Mouse (Mus musculus) liver, embryonic 14.5 days (tissue): ENCODE measurements around the gene Macf1. TPM values are rescaled to one million over a fixed set of nuclear protein-coding genes. Genes with fewer than 3 reads are reported as not detected.

ENCODE experiments used
- ATAC-seq: fragments of 200-750 bp; cut with Nextera tagmentation; 2 replicates; pipeline ENCODE4 v1.8.0; 2017; ENCODE audit warnings: moderate number of reproducible peaks, mild to moderate bottlenecking, moderate library complexity; ENCODE audit not compliant: insufficient read depth
- DNase-seq, 3 experiments: peaks; one replicate each; pipeline ENCODE4 v3.0.0-alpha.2; 2012 to 2013; ENCODE audit warnings: low read depth in 3 of 3, low spot score in 3 of 3
- H3K27ac ChIP-seq: fragments of 300-500 bp; sonication (generic); 2 replicates; pipeline ENCODE4 v1.5.1; 2014; ENCODE audit warnings: moderate library complexity, mild to moderate bottlenecking, control low read depth, inconsistent platforms
- H3K27me3 ChIP-seq: fragments of 300-500 bp; sonication (generic); 2 replicates; pipeline ENCODE4 v1.6.1; 2014; ENCODE audit warnings: mild to moderate bottlenecking, low read length, moderate library complexity; ENCODE audit not compliant: control insufficient read depth, insufficient read depth
- H3K36me3 ChIP-seq: fragments of 300-500 bp; sonication (generic); replicated peaks from 2 replicates; pipeline ENCODE4 v1.6.1; 2014; ENCODE audit warnings: low read depth; ENCODE audit not compliant: control insufficient read depth, insufficient read depth
- H3K4me1 ChIP-seq, 2 experiments: fragments of 200-500 bp in 1 of 2; fragments of 300-500 bp in 1 of 2; sonication (generic) in 1 of 2; replicated peaks; 2 replicates each; pipeline ENCODE4 v1.6.1; 2012 to 2014; ENCODE audit warnings: antibody characterized with exemption in 1 of 2, inconsistent platforms in 1 of 2, low read length in 1 of 2; ENCODE audit not compliant: control insufficient read depth in 2 of 2, insufficient read depth in 2 of 2
- H3K4me2 ChIP-seq: fragments of 300-500 bp; sonication (generic); 2 replicates; pipeline ENCODE4 v1.6.1; 2014; ENCODE audit warnings: low read depth, mild to moderate bottlenecking, control low read depth, moderate library complexity
- H3K4me3 ChIP-seq, 2 experiments: fragments of 200-500 bp in 1 of 2; fragments of 300-500 bp in 1 of 2; sonication (generic) in 1 of 2; 2 replicates each; pipeline ENCODE4 v1.5.1; 2012 to 2014; ENCODE audit warnings: low read depth in 2 of 2, low read length in 2 of 2, mild to moderate bottlenecking in 2 of 2, control low read depth in 1 of 2, inconsistent platforms in 1 of 2, moderate library complexity in 1 of 2; ENCODE audit not compliant: insufficient read depth in 1 of 2
- H3K9ac ChIP-seq: fragments of 300-500 bp; sonication (generic); replicated peaks from 2 replicates; pipeline ENCODE4 v1.6.1; 2014; ENCODE audit warnings: mild to moderate bottlenecking, control low read depth, moderate library complexity
- H3K9me3 ChIP-seq: fragments of 300-500 bp; sonication (generic); 2 replicates; pipeline ENCODE4 v1.6.1; 2016; ENCODE audit warnings: low read length, mixed read lengths; ENCODE audit not compliant: control insufficient read depth
- CTCF ChIP-seq: IDR thresholded peaks from 2 replicates; pipeline ENCODE4 v1.5.1; 2016; ENCODE audit warnings: antibody characterized with exemption, low read depth, control low read depth
- EP300 ChIP-seq: IDR thresholded peaks from 2 replicates; pipeline ENCODE4 v1.6.1; 2016; ENCODE audit warnings: antibody characterized with exemption, low read depth
- WGBS: fragments of 180-500 bp; shearing (Covaris S2); extraction: QIAGEN DNeasy Blood & Tissue Kit; methylation state at CpG from one replicate; pipeline ENCODE4 v1.1.7; 2014; ENCODE audit not compliant: insufficient replicate concordance; 5-methylcytosine and 5-hydroxymethylcytosine counted together
- polyA plus RNA-seq, 2 experiments: library from polyadenylated mRNA; depleted of rRNA in 1 of 2; stranded (reverse) in 1 of 2; unstranded in 1 of 2; fragments of >200 nt; fragmentation: Nextera tagmentation in 1 of 2; extraction: Ambion mirVana in 1 of 2; gene quantifications; 2 replicates each; pipeline versions ENCODE4 v1.2.1 to v1.2.3; 2012 to 2014

Gene Macf1
- polyA plus RNA-seq, 2 experiments, result 13.4 to 15.1 TPM

DNA sequence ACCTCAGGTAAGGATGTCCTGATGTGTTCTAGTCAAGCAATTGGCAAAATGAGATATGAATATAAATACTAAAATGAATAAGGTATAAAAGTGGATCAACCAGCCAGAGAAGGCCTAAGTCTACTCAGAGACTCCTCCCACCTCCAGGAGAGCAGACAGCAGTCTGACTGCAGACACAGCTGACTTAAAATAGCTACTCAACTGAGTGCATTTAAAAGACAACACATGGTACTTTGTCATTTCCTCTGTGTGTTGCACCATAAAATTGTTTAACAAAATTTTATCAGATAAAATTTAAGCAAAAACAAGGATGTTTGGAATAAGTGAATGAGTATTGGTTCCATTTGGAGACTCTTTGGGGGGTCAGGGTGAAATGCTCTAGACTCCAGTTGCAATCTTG lies 67.7 kb downstream of the Macf1 start:
- DNase-seq (no peak), ATAC-seq (no peak)
- H3K9ac ChIP-seq, result no peak overlapping the region
- H3K9me3 ChIP-seq, result no peaks in the 10 kb centered on the region
- H3K36me3 ChIP-seq, result no peaks in the 10 kb centered on the region
- H3K4me2 ChIP-seq, result no peak overlapping the region
- H3K27ac ChIP-seq, result no peak overlapping the region
- H3K27me3 ChIP-seq, result no peaks in the 10 kb centered on the region
- H3K4me1 ChIP-seq, result peaks cover 0 to 8% of the 10 kb centered on the region in 2 experiments; a peak in 3 of 4 replicates
- TF ChIP-seq EP300, result no peak
- no peak for TF ChIP-seq CTCF
- no peak overlapping the region for H3K4me3 ChIP-seq

DNA sequence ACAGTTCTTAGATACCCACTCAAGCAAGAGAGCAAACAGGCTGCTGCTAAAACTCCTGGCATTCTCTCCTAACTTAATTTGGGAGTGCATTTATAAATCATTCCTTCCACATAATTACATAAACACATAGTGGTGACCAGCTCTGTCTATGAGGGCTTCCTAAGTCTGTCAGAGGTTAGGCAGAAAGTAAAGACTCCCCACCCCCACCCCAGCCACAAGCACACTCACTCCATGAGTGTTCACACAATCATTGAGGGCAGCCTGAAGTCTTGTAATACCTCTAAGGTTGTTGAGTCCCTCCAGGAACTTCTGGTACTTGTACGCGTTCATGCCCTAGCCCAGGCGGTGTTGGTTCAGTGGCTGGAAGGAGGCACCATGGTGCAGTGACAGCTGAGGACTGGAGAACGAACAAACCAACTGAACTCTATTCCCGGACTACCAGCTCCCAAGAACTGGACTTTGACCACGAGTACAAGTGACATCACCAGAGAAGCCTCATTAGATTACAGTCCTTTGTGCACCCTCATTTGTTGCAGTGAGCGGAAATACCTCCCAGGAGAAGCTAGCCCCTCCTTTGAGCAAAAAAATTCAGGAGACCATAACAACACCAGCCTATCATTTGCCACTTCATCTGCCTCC lies 70.7 kb downstream of the Macf1 start:
- Histone ChIP-seq H3K27me3 (no peaks in the 10 kb centered on the region), H3K27ac (no peak overlapping the region), H3K9ac (no peak overlapping the region), H3K4me1 (peaks cover 0 to 8% of the 10 kb centered on the region in 2 experiments; a peak in 3 of 4 replicates), H3K4me3 (peak overlapping the region; percentile 29 to 50), H3K4me2 (peak overlapping the region; percentile 39), H3K9me3 (no peaks in the 10 kb centered on the region), H3K36me3 (no peaks in the 10 kb centered on the region)
- TF ChIP-seq EP300 (no peak), CTCF (no peak)
- WGBS, result 59% methylated on average over 7 of the region's 7 CpGs
- ATAC-seq (peak; percentile 59), DNase-seq (peak in 2 of 3 experiments; percentile 23 to 31)

DNA sequence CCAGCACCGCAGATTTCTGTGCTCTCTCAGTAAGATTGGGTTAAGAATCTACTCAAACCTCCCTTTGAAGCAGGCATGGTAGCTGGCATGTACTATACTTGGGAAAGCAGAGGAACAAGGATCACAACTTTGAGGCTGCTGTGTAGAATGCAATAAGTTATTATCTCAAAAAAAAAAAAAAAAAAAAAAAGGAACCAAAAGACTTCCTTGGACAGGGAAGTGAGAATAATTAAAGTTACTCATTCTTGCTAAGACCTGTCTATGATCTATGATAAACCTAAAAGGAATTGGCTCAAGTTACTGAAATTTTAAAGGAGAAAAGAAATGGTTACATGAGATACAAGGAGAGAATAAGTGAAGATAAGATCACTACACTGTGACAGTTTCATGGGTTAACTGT lies 72.2 kb downstream of the Macf1 start:
- Histone ChIP-seq H3K9me3 (no peaks in the 10 kb centered on the region), H3K27ac (no peak overlapping the region), H3K27me3 (no peaks in the 10 kb centered on the region), H3K36me3 (no peaks in the 10 kb centered on the region), H3K9ac (no peak overlapping the region), H3K4me2 (no peak overlapping the region), H3K4me3 (no peak overlapping the region), H3K4me1 (peaks cover 0 to 7% of the 10 kb centered on the region in 2 experiments; a peak in 3 of 4 replicates)
- TF ChIP-seq EP300 (no peak), CTCF (no peak)
- DNase-seq (no peak), ATAC-seq (no peak)
- WGBS, result 87% methylated on average over 1 of the region's 1 CpGs

DNA sequence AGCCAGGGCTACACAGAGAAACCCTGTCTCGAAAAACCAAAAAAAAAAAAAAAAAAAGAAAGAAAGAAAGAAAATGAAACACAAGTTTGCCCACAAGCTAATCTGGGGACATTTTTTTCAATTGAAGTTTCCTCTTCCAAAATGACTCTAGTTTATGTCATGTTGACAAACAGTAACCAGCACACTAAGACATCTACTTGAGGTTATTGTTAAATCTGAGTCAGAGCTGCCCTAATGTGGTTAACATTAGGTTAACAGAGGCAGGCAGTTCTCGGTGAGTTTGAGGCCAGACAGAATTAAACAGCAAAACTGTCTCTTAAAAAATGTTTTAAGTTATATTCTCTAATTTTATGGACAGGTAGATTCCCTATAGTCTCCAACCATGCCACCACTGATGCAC lies 72.9 kb downstream of the Macf1 start:
- no peaks in the 10 kb centered on the region for H3K27me3 ChIP-seq
- H3K4me1 ChIP-seq, result peaks cover 0 to 5% of the 10 kb centered on the region in 2 experiments; a peak in 2 of 4 replicates
- no peak overlapping the region for H3K27ac ChIP-seq
- ATAC-seq (no peak), DNase-seq (no peak)
- WGBS, result 59% methylated on average over 2 of the region's 2 CpGs
- no peak overlapping the region for H3K9ac ChIP-seq
- H3K4me3 ChIP-seq, result no peak overlapping the region
- H3K36me3 ChIP-seq, result no peaks in the 10 kb centered on the region
- H3K9me3 ChIP-seq, result no peaks in the 10 kb centered on the region
- H3K4me2 ChIP-seq, result no peak overlapping the region
- no peak for TF ChIP-seq EP300
- TF ChIP-seq CTCF, result no peak

DNA sequence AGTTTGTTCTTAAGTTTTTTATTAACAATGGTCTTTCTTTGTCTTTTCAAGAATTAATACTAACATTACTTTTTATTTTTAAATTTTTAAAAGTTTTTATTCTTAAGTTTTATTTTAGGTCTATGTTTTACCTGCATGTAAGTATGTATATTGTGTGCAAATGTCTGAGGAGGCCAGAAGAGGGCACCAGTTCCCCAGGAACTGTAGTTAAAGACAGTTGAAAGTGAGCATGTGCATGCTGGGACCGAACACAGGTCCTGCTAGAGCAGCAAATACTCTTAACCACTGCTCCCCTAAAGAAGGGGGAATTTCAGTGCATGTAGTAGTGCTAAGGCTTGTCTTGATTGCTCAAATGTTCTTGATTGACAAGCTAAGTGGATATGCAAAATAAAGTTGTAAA lies 77.0 kb downstream of the Macf1 start:
- Histone ChIP-seq H3K4me3 (no peak overlapping the region), H3K36me3 (no peaks in the 10 kb centered on the region), H3K9ac (no peak overlapping the region), H3K27ac (no peak overlapping the region), H3K9me3 (no peaks in the 10 kb centered on the region), H3K4me2 (no peak overlapping the region), H3K4me1 (no peaks in the 10 kb centered on the region), H3K27me3 (no peaks in the 10 kb centered on the region)
- DNase-seq (no peak), ATAC-seq (no peak)
- 71% methylated on average over 1 of the region's 1 CpGs for WGBS
- TF ChIP-seq EP300 (no peak), CTCF (peak; percentile 59)
